Mouse (Mus musculus): Measurements from ENCODE around the gene Slc8a1. TPM values are rescaled to one million over a fixed set of nuclear protein-coding genes. Genes with fewer than 3 reads are reported as not detected.

Slc8a1 gene
- polyA plus RNA-seq, 1 experiment: 2.1 TPM

DNA sequence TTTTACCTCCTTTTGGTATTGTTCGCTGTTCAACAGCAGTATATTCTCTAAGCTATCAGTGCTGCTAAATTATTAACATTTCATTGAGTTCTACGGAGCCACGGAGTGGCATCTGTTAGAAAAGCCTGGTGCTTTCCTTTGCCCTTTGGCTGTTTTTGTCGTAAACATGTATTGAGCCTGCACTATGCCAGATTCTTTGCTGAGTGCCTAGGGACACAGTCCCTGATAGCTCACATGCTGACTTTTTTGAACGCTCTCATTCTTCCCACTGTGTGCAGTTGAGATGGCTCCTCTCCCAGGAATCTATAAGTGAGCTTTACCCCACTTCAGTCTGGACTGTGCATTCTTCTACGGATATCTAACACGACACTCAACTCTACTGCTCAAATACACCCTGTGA is 148.4 kb downstream of the Slc8a1 start:
- no peak overlapping the region for H3ac ChIP-seq (ENCODE audit: control insufficient read depth, insufficient read length, low read depth)
- H3K79me3 ChIP-seq (ENCODE audit: low read depth): no peaks in the 10 kb centered on the region
- no peaks in the 10 kb centered on the region for H3K79me2 ChIP-seq (ENCODE audit: control insufficient read depth, insufficient read depth)
- no peaks in the 10 kb centered on the region for H3K36me3 ChIP-seq (ENCODE audit: control insufficient read depth, insufficient read depth)
- no peak overlapping the region for H3K4me3 ChIP-seq (ENCODE audit: insufficient read depth, poor library complexity, severe bottlenecking)
- TF ChIP-seq FOSL1 (IDR thresholded peaks at IDR 0.05; ENCODE audit: insufficient read depth, low read length, poor library complexity, severe bottlenecking) (no peak), MYOG (IDR thresholded peaks at IDR 0.05; ENCODE audit: control insufficient read depth, extremely low read depth, insufficient read length) (no peak), MAX (IDR thresholded peaks at IDR 0.05) (no peak), USF1 (IDR thresholded peaks at IDR 0.05; ENCODE audit: low read depth) (no peak), CEBPB (IDR thresholded peaks at IDR 0.05; ENCODE audit: low read depth) (no peak), MYOD1 (IDR thresholded peaks at IDR 0.05; ENCODE audit: control insufficient read depth, insufficient read length, low read depth) (no peak), CTCF (IDR thresholded peaks at IDR 0.05; ENCODE audit: control insufficient read depth, insufficient read depth, insufficient read length) (no peak)
- no peaks in the 10 kb centered on the region for H3K27me3 ChIP-seq (ENCODE audit: control insufficient read depth, insufficient read depth, insufficient read length)

DNA sequence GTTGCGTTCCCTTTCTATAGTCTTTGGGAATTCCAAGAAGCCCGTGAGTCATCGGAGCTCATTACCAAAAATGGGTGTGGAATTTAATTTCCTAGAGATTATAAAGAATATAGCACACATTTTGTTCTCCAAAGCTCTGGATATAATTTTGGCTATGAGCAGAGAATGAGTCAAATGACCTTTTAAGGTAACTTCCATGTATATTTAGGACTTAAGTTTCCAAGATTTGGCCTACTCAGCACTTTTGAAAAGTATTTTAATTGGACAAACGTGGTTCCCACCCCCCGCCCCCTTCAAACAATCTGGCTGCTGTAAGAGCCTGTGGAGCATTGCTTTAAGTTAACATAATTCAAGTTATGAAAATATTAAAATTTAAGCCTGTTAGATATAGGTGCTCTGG is 151.4 kb downstream of the Slc8a1 start:
- Histone ChIP-seq H3K36me3 (ENCODE audit: control insufficient read depth, insufficient read depth) (no peaks in the 10 kb centered on the region), H3ac (ENCODE audit: control insufficient read depth, insufficient read length, low read depth) (no peak overlapping the region), H3K27me3 (ENCODE audit: control insufficient read depth, insufficient read depth, insufficient read length) (no peaks in the 10 kb centered on the region), H3K4me3 (ENCODE audit: insufficient read depth, poor library complexity, severe bottlenecking) (no peak overlapping the region), H3K79me2 (ENCODE audit: control insufficient read depth, insufficient read depth) (no peaks in the 10 kb centered on the region), H3K79me3 (ENCODE audit: low read depth) (no peaks in the 10 kb centered on the region)
- no peak for TF ChIP-seq MYOG (IDR thresholded peaks at IDR 0.05; ENCODE audit: control insufficient read depth, extremely low read depth, insufficient read length)
- no peak for TF ChIP-seq MAX (IDR thresholded peaks at IDR 0.05)
- TF ChIP-seq FOSL1 (IDR thresholded peaks at IDR 0.05; ENCODE audit: insufficient read depth, low read length, poor library complexity, severe bottlenecking): no peak
- no peak for TF ChIP-seq USF1 (IDR thresholded peaks at IDR 0.05; ENCODE audit: low read depth)
- no peak for TF ChIP-seq CEBPB (IDR thresholded peaks at IDR 0.05; ENCODE audit: low read depth)
- no peak for TF ChIP-seq CTCF (IDR thresholded peaks at IDR 0.05; ENCODE audit: control insufficient read depth, insufficient read depth, insufficient read length)
- TF ChIP-seq MYOD1 (IDR thresholded peaks at IDR 0.05; ENCODE audit: control insufficient read depth, insufficient read length, low read depth): no peak

- TF ChIP-seq USF1 (IDR thresholded peaks at IDR 0.05; ENCODE audit: low read depth) (no peak), MAX (IDR thresholded peaks at IDR 0.05) (no peak), CTCF (IDR thresholded peaks at IDR 0.05; ENCODE audit: control insufficient read depth, insufficient read depth, insufficient read length) (no peak), MYOG (IDR thresholded peaks at IDR 0.05; ENCODE audit: control insufficient read depth, extremely low read depth, insufficient read length) (no peak), MYOD1 (IDR thresholded peaks at IDR 0.05; ENCODE audit: control insufficient read depth, insufficient read length, low read depth) (no peak), FOSL1 (IDR thresholded peaks at IDR 0.05; ENCODE audit: insufficient read depth, low read length, poor library complexity, severe bottlenecking) (no peak), CEBPB (IDR thresholded peaks at IDR 0.05; ENCODE audit: low read depth) (no peak)
- Histone ChIP-seq H3K36me3 (ENCODE audit: control insufficient read depth, insufficient read depth) (no peaks in the 10 kb centered on the region), H3ac (ENCODE audit: control insufficient read depth, insufficient read length, low read depth) (no peak overlapping the region), H3K79me2 (ENCODE audit: control insufficient read depth, insufficient read depth) (no peaks in the 10 kb centered on the region), H3K4me3 (ENCODE audit: insufficient read depth, poor library complexity, severe bottlenecking) (no peak overlapping the region), H3K27me3 (ENCODE audit: control insufficient read depth, insufficient read depth, insufficient read length) (no peaks in the 10 kb centered on the region), H3K79me3 (ENCODE audit: low read depth) (no peaks in the 10 kb centered on the region)
These were observed 158.3 kb downstream of the Slc8a1 start for GRCm38 (mm10) chr17:81579728-81580425.

- H3K27me3 ChIP-seq (ENCODE audit: control insufficient read depth, insufficient read depth, insufficient read length): no peaks in the 10 kb centered on the region
- H3ac ChIP-seq (ENCODE audit: control insufficient read depth, insufficient read length, low read depth): no peak overlapping the region
- TF ChIP-seq MYOG (IDR thresholded peaks at IDR 0.05; ENCODE audit: control insufficient read depth, extremely low read depth, insufficient read length): no peak
- no peak for TF ChIP-seq CEBPB (IDR thresholded peaks at IDR 0.05; ENCODE audit: low read depth)
- no peak for TF ChIP-seq FOSL1 (IDR thresholded peaks at IDR 0.05; ENCODE audit: insufficient read depth, low read length, poor library complexity, severe bottlenecking)
- no peak for TF ChIP-seq USF1 (IDR thresholded peaks at IDR 0.05; ENCODE audit: low read depth)
- TF ChIP-seq MAX (IDR thresholded peaks at IDR 0.05): no peak
- TF ChIP-seq CTCF (IDR thresholded peaks at IDR 0.05; ENCODE audit: control insufficient read depth, insufficient read depth, insufficient read length): no peak
- no peak for TF ChIP-seq MYOD1 (IDR thresholded peaks at IDR 0.05; ENCODE audit: control insufficient read depth, insufficient read length, low read depth)
- H3K36me3 ChIP-seq (ENCODE audit: control insufficient read depth, insufficient read depth): no peaks in the 10 kb centered on the region
- no peaks in the 10 kb centered on the region for H3K79me3 ChIP-seq (ENCODE audit: low read depth)
- H3K79me2 ChIP-seq (ENCODE audit: control insufficient read depth, insufficient read depth): no peaks in the 10 kb centered on the region
- no peak overlapping the region for H3K4me3 ChIP-seq (ENCODE audit: insufficient read depth, poor library complexity, severe bottlenecking)
These were observed 161.3 kb downstream of the Slc8a1 start for GRCm38 (mm10) chr17:81576893-81577292.

DNA sequence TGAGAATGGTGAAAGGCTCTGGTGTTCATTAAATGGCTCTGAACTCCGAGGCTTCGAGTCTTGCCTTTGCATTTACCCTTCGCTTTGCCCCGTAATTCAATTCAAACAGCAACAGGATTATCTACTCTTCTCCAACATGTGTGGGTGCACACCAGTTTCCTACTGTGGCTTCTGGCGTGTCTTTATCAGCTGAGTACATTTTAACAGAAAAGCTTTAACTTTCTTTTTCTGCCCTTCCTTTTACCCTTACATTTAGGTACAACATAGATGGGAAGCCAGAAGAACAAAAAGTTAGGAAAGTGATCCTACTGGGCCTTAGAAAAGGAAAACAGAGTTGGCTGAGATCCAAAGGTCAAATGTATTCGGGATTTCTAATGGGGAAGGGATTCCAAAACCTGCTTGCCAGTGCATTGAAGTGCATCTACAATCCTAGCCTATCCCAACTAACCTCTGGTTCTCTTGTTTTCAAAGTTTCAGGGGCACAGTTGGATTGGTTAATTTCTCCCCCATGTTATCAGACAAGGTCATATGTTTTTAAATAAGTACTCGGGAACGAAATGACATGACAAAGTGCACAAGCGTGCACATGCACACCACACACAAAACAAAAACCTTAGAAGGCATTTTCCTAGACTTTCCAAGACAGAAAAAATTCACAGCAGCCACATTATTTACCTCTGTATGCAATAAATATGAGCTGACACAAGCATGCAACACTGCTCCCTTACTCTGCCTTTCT is 172.4 kb downstream of the Slc8a1 start:
- no peaks in the 10 kb centered on the region for H3K36me3 ChIP-seq (ENCODE audit: control insufficient read depth, insufficient read depth)
- no peaks in the 10 kb centered on the region for H3K79me3 ChIP-seq (ENCODE audit: low read depth)
- H3K79me2 ChIP-seq (ENCODE audit: control insufficient read depth, insufficient read depth): no peaks in the 10 kb centered on the region
- H3ac ChIP-seq (ENCODE audit: control insufficient read depth, insufficient read length, low read depth): no peak overlapping the region
- no peak overlapping the region for H3K4me3 ChIP-seq (ENCODE audit: insufficient read depth, poor library complexity, severe bottlenecking)
- TF ChIP-seq CTCF (IDR thresholded peaks at IDR 0.05; ENCODE audit: control insufficient read depth, insufficient read depth, insufficient read length) (no peak), USF1 (IDR thresholded peaks at IDR 0.05; ENCODE audit: low read depth) (no peak), MYOG (IDR thresholded peaks at IDR 0.05; ENCODE audit: control insufficient read depth, extremely low read depth, insufficient read length) (no peak), CEBPB (IDR thresholded peaks at IDR 0.05; ENCODE audit: low read depth) (no peak), MYOD1 (IDR thresholded peaks at IDR 0.05; ENCODE audit: control insufficient read depth, insufficient read length, low read depth) (no peak), FOSL1 (IDR thresholded peaks at IDR 0.05; ENCODE audit: insufficient read depth, low read length, poor library complexity, severe bottlenecking) (no peak), MAX (IDR thresholded peaks at IDR 0.05) (no peak)
- H3K27me3 ChIP-seq (ENCODE audit: control insufficient read depth, insufficient read depth, insufficient read length): no peaks in the 10 kb centered on the region

Data from C2C12 (cell line).